Mouse (Mus musculus) A20 (cell line): ENCODE measurements around the gene Med4.
A peak's percentile ranks its signal among the peaks of the same experiment; 100 is the strongest.
"Not testable (repeated sequence)": the region's sequence is repeated elsewhere in the genome, so short reads cannot be mapped to it uniquely, and the experiment has no call there.

Experiments used
- DNase-seq: peaks from one replicate; pipeline ENCODE4 v3.0.0-alpha.2; 2011; ENCODE audit warnings: low read depth, low spot score

Gene Med4

DNA sequence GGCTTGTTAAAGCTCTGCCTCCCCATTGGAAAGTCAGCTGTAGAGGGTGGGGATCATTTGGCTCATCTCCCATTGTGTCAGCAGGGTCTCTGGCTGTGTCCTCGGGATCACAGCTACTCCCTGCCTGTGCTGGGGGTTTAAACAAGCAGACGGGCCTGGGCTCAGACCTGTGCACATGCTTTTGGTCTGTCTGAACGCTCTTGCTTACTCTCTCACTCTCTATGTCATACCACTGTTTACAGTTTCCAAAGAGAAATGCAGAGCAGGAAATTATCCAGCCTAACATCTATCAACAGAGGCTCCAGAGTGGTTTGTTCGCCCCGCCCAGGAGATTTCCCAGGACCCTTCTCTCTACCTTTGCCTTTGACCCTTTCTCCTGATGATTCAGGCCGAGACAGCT is 8.1 kb upstream of the Med4 start:
- no peak for DNase-seq

DNA sequence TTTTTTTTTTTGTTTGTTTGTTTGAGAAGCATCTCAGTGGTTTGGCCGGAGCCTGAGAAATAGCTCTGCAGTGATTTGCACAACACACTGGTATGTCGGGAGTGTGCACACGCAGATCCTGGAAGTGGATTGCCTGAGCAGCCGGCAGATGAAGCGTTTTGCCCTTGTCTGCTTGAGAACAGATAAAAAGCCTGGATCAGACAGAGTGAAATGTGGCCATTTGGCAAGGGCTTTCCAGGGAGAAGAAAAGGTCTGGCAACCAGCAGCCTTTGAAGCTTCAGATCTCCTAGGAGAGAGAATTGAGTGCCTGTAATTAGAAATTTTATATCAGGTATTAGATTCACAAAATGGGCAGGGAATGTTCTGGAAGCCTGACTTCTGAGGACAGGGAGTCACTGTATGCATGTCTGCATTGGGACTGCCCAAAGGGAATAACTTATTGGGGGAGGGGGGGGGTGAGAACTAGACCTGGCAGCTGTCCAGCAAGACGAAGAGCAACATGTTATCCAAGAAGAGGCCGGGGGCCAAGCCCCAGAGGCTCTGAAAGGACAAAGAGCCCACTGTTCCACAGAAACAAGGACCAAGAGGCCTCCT is 7.1 kb upstream of the Med4 start:
- DNase-seq: no peak

DNA sequence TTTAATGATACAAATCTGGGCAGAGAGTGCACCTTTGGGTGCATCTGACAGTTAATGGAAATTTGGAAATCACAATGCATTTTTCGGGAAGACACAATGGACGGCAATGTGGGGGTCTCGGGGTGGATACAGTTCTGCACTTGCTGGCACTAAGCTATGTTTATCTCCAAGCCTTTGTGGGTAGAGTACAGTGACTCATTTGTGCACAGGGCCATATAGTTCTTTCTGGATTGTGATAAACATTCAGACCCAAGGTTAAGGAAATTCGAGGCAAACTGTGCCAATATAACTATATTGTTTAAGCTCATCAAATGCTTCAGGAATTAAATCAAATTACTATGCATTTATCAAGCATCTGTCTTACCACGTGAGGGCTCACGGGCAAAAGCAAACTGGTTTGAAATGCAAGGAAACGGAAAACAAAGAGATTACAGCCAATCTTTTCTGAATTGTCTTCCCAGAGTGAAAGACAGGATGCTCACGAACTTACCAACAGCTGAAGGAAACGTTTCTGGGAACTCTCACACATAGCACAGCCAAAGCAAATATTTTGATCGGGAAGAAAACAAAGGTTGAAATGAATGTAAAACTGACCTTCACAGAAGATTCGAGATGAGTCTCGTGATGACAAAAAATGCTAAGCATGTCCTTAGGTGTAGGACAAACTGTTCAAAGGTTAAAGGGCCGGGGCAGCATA is 6.4 kb upstream of the Med4 start:
- DNase-seq: no peak

DNA sequence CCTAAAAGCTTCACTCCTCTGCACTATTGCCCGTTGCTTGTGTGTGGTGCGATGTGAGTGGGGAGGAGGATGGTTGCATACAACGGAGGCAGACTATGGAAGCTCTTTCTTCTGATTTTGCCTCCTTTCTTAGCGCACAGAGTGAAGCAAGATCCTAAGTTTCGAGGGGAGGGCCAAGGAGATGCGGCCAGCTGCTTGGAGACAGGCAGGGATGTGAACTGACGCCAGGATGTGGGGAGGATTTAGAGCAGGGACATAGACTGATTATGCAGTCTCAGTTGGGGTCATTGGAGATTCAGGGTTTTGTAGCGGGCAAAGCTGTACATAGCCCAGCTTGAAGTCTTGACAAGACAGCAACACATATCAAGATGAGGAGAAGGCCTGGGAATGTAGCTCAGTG is 3.5 kb upstream of the Med4 start:
- DNase-seq: no peak

DNA sequence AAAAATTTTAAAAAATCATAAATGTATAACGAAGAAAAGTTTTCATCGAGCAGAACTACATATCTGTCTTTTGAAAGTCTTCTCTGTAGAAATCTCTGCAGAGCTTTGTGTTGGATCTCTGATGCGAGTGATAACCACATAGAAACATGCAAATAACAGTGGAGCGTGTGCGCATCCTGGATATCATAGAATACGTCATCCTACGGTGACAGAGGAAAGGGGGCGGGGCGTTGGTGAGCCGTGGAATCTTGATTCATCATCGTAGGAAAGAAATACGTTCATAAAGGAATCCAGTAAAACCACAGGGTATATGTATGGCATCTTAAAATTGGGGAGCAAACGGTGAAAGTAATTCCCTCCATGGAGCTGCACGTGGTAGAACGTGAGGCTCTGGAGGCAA is 2.6 kb upstream of the Med4 start:
- DNase-seq: no peak

DNA sequence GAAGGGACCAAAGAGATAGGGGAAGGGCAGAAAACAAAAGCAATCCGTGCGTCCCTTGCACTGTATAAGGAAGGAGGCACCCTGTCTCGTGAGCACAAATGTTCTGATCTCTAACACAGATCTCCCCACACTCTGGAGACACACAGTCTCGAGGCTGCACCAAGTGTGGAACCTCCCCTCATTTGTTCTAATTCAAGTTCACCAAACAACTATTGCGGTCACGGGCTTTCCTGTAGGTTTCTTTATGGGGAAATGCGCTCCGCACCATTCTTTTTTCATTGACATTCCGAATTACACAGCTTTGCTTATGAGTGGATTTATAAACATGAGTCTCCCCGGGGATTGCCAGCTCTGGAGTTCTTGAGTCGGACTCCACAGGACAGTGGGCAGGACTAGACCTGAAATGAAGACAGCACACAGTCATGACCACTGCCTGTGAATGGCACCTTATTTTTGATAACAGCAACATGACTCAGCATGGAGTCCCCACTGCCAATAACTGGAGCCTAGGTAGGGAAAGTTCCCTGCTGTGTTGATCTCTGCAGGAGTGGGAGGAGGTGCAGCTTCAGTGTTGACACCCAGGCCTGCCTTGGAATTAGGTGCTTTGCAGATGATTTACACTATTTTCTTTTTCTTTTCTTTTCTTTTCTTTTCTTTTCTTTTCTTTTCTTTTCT is 2.0 kb upstream of the Med4 start:
- DNase-seq: no peak

DNA sequence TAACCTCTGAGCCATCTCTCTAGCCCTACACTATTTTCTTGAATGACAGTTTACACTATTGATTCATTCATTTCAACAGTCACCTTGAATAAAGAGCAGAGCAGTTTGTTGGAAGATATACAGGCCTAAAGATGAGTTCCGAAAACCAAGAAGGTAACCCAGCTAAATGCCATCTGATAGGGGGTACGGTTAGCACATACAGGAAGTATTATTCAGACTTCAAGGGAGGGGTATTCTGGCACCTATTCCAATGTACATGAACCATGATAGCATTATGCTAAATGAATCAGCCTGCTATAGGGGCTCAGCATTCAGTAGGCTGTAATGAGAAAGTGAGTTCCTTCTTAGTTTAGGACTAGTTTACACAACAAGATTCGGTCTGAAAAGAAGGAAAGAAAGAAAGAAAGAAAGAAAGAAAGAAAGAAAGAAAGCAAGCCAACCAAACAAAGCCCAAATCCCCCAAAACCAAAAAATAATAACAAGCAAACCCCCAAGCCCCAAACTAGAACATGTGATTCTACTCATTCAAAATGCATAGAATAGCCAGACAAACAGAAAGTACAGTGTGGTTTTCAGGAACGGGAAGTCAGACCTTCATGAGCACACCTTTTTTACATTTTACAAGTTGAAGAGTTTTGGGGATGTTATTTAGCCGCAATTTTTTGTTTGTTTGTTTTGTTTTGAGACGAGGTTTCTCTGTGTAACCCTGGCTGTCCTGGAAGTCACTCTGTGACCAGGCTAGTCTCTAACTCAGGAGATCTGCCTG is 1.0 kb upstream of the Med4 start:
- DNase-seq: peak; percentile 65

DNA sequence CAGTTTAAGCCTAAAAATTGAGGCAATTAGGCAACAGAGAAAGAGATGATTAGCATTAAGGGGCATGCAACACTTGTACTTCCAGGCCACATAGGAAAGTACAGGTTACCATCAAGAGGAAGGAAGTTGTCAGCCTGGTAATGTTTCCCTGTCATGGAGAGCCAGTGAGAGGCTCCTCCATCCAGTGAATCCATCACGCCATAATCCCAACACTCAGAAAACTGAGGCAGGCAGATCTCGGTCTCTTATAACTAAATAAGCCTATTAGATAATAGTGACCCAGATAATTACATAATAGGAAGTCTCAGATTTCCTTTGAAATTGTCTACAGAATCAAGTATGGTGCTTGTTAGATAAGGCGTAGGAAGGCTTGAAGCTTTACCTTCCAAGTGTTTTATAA is 14.3 kb downstream of the Med4 start:
- no peak for DNase-seq

DNA sequence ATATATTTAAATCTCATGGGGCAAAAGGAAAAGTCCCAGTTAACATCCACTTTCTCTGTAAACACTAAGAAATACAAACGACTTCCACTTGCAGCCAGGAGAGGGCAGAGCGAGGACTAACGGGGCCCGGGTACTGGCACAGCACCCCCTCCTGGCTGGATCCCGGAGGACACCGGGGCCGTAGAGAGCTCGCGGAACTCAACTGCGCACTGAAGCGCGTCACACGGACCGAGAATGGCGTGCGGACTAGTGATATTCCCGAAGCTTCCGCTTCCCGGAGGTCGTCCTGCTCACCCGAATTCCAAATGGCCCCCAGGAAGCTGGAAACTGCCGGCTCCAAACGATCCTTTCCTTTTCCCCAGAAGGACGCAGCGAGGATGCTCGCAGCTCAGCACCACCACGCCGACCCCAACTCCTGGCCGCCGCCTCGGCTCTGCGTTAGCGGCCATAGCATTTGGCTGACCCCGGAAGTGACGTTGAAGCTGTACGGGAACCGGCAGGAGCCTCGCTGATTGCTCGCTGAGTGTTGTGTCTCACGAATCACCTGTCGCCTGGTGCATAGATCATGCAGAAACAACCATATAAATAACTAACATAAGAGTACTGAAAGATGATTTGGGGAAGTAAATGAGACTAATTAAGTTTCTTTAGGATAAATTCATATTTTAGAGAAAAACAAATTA is 15.1 kb downstream of the Med4 start, which contains the start of gene Sucla2:
Sucla2 (plus strand) TSS at position 554 of the 683 bp plus-strand sequence.
- DNase-seq: peak; percentile 98

DNA sequence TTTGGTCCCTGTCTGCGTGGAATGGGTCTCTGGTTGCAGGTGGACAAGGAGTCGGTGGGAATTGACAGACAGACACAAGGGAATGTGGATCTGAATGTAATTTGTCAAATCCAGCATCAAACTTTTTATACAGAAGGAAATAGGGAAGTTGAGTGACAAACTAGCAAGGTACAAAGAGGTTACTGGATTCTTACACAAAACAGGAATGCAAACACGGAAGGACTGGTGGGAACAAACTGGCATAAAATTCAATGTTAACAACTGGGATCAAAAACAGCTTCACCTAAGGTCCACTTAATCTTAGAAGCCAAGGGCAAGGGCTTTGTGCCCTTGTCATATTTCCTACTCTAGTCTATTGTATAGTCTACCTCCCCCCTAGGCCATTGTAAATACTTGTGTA is 18.8 kb downstream of the Med4 start:
- DNase-seq: not testable (repeated sequence)

DNA sequence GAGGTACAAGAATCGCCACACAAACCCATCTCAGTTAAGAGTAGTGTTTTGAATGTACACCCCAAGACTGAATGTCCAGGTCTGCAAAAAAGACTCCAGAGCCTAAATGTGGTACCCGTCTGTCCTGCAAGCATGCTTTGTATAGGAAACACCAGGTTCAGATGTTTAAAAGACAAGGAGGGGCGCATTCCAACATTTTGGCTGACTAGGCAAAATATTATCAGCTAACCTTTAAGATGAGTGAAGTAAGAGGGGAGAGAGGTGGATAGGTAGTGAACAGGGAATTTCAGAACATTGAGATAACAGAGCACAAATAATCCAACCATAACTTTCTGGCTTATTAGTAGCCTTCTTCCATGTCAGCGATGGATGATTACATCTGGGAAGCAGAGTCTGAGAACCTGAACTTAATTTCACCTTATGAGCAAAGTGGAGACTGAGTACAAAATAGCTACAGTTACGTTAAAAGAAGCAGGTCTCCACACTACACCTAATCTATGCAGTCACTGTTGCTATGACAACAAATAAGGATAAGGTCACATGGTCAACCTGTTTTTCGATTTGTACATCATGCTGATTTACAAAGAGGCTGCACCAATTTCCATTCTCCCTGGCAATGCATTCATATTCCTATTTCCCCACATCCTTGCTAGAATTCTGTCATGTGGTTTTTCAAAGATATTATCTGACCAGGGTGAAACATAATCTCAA is 24.1 kb downstream of the Med4 start:
- no peak for DNase-seq

DNA sequence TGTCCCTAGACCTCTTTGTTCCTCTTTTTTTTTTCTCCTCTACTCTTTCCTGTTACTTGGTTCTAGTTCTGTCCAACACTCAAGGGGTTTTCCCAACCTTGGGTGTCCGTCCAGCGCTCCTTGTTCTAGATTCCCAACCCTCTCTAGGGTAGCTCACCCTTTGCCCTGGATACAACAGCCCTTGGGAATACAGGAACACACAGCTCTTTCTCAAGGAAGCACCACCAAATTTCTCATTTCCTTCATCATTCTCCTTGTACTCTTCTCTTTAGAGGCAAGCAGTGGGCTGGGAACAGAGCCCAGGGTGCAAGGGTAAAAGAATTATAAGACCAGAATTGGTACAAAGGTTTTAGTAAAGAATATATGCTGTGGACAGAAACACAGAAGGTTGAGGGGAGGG is 25.8 kb downstream of the Med4 start:
- DNase-seq: no peak

DNA sequence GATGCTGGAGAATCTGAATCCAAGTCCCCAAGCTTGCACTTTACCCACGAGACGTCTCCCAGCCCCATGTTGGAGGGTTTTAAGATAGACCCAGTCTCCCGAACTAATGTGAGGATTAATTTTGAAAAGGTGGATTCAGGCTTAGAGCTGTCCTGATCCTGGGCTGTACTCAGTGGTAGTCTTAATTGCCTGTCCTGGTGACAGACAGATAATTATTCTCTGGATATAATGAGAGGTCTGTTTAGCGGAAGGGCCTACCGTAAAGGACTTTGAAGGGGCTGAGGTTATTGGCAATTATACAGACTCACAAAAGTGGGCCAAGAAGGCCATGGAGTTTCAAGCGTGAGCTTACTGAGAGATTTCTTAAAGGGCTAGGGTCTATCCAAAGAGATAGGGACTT is 34.0 kb downstream of the Med4 start:
- DNase-seq: no peak

DNA sequence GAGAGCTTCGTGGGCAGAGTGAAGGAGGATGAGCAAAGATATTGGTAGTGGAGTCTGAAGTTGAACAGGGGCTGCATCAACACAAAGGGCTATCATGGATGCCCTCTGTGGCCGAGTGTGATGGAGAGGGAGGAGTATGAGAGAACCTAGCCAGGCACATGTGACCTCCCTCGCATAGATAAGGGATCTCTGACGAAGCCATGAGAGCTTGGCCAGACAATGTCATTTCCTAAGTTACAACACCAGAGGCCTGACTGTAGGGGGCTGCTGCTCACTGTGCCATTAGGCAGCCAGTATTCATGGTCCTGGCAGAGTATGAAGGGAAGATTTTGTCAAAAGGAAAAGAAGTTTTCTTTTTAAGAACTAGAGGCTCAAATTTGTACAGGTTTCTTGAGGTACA is 37.2 kb downstream of the Med4 start:
- no peak for DNase-seq

DNA sequence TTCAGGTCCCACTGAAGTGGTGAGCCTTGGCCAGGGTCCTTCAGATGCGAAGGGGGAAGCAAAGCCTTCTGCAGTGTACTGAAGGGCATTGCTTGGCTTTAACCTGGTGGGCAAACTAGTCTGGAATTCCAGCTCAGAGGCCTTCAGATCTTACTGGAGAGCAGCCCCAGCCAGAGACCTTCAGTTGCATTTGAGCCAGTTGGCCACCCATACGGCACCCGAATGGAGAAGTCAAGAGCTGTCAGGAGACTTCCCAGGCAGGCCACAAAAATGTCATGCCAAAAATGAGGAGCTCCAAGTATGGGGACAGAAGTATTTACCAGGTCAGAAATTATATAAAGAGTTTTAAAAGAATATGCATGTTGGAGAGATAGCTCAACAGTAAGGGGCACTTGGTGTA is 38.2 kb downstream of the Med4 start, which contains the start of gene Nudt15:
Nudt15 (minus strand) TSS at position 192 of the 400 bp plus-strand sequence.
- DNase-seq: no peak

DNA sequence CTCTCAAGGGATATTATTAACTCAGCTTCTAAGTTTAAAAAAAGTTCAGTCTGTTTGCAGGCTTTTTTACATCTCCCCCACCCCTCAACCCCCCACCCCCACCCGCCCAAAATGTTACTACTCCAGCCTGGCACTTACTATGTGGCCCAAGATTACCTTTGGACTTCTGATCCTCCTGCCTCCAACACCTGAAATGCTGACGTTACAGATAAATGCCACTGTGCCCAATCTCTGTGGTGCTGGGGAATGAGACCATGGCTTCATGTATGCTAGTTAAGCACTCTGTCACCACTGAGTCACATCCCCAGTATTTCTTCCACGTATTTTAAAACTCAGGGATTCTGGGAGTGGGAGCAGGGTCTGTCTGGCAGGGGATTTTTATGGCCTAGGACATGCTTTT is 40.5 kb downstream of the Med4 start:
- no peak for DNase-seq

DNA sequence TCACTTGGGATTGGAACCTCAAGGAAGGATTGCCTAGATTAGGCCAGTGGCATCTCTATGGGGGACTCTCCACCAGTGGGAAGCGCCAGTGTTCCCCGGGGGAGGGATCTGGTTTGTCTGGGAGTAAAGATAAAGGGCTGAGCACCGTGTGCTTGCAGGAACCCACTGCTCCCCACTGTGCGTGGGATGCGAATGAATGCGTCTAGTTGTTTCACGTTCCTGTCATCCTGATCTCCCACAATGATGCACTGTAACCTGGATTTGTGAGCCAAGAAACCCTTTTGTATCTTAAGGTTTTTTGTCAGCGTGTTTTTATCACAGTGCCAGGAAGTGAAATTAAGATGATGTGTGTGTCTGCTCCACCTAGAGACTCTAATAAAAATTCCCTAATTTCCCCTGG is 40.9 kb downstream of the Med4 start:
- DNase-seq: no peak

DNA sequence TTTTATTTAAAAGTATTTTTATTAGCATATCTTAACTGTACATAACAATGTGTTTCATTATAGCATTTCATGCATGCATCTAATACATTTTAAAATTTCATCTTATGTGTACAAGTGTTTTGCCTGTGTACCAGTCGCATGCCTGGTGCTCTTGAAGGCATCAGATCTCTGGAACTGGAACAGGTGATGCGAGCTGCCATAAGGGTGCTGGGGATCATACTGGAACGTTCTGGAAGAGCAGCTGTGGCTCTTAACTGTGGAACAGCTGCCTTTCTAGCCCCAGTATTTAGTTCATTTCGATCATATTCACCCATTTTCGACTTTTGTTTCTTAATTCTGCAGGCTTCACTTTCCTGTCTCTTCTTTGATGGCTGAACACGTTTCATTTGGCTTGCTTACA is 41.3 kb downstream of the Med4 start:
- no peak for DNase-seq

DNA sequence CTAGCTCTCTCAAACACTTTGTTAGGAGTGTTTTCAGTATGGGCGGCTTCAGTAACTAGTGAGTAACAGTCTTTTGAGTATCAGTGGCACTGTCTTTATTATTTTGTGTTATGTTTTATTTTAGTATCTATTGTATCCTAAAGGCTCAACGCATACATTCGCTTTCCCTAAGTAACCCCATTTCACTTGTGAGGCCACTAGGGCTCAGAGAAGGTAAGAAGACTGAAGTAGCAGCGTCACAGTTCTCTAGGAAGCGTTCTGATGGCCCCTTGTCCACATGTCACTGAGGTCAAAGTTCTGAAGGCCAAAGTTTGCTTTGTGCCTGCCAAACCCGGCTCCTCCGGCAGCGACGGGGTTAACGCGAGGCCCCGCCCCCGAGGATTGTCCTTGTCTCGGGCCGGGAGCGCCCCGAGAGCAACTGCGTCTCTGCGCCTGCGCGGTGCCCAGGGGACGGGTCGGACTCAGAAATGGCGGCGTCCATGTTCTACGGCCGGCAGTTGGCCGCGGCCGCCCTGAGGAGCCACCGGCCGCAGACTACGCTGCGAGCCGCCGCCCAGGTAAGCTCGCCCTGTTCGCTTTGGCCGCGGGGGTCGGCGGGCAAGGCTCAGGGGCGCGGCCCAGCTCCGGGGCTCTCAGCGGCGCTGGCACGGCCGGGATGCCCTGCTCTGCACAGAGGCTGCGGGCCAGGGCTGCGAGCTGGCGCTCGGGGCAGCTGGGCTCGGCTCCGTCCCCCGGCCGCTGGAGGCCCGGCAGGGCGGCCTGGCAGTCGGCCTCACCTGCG is 42.7 kb downstream of the Med4 start:
- DNase-seq: peak; percentile 93

DNA sequence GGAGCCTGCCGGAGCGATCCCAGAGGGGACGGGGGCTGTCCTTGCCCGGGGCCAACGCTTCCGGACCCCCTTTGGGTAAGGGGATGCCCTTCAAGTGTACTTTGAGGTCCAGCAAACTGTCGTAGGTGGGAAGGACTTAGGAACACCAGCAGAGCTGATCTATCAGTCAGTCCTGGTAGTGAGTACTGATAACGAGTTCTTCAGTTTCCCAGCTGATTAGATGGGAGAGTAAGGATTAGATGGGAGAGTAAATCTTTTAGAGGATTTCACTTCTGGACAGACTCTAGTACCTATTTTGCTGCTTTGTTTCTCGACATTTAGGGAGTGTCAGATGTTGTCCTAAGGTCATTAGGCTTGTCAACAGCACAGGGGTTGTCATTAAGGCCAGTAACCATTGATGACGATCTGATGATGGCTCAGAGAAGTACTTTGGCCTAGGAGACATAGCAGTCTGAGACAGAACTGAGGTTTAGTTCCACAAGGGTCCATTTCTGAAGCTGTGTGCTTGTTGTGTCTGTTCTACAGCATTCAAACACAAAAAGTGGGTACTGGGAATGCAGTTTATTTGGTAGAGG is 43.4 kb downstream of the Med4 start:
- peak; percentile 39 for DNase-seq
